Mouse (Mus musculus) liver, adult 2 months (tissue): Measurements from ENCODE around the gene Foxj1. TPM values are rescaled to one million over a fixed set of nuclear protein-coding genes. Genes with fewer than 3 reads are reported as not detected.

Source experiments
- DNase-seq: peaks from one replicate; pipeline ENCODE4 v3.0.0-alpha.2; 2011; ENCODE audit warnings: low read depth, low spot score; ENCODE audit errors: extremely low read depth
- H3K27ac ChIP-seq: fragments of 200-500 bp; replicated peaks from 2 replicates; pipeline ENCODE4 v1.5.1; 2012; ENCODE audit warnings: low read depth, mild to moderate bottlenecking, control low read depth, inconsistent platforms, low read length; ENCODE audit not compliant: insufficient read depth
- H3K27me3 ChIP-seq: fragments of 200-500 bp; 2 replicates; pipeline ENCODE4 v1.6.1; 2012; ENCODE audit warnings: mild to moderate bottlenecking, moderate library complexity, low read length, inconsistent platforms; ENCODE audit not compliant: control insufficient read depth, insufficient read depth
- H3K36me3 ChIP-seq: fragments of 200-500 bp; 2 replicates; pipeline ENCODE4 v1.6.1; 2012; ENCODE audit warnings: low read length, inconsistent platforms; ENCODE audit not compliant: control insufficient read depth, insufficient read depth
- H3K4me1 ChIP-seq: fragments of 200-500 bp; 2 replicates; pipeline ENCODE4 v1.6.1; 2011; ENCODE audit warnings: low read length; ENCODE audit not compliant: control insufficient read depth, insufficient read depth
- H3K4me3 ChIP-seq: fragments of 200-500 bp; 2 replicates; pipeline ENCODE4 v1.5.1; 2011; ENCODE audit warnings: low read depth, mild to moderate bottlenecking, control low read depth, low read length, moderate library complexity; ENCODE audit not compliant: insufficient read depth
- H3K79me2 ChIP-seq: fragments of 200-500 bp; 2 replicates; pipeline ENCODE4 v1.6.1; 2012; ENCODE audit warnings: inconsistent platforms, mild to moderate bottlenecking, low read length, moderate library complexity; ENCODE audit not compliant: control insufficient read depth, insufficient read depth
- H3K9ac ChIP-seq: fragments of 200-500 bp; 2 replicates; pipeline ENCODE4 v1.6.1; 2012; ENCODE audit warnings: low read depth, mild to moderate bottlenecking, control low read depth, inconsistent platforms, low read length
- CTCF ChIP-seq: fragments of 200-500 bp; IDR thresholded peaks from 2 replicates; pipeline ENCODE4 v1.5.1; 2011; ENCODE audit warnings: low read depth, low read length, control low read depth
- POLR2A ChIP-seq: fragments of 200-500 bp; IDR thresholded peaks from 2 replicates; pipeline ENCODE4 v1.6.1; 2011; ENCODE audit warnings: low read length, control low read depth; ENCODE audit not compliant: insufficient read depth; ENCODE audit errors: extremely low read depth
- WGBS: fragments of 180-500 bp; shearing (Covaris S2); methylation state at CpG from one replicate; pipeline ENCODE4 v1.1.7; 2018; 5-methylcytosine and 5-hydroxymethylcytosine counted together
- polyA plus RNA-seq: library from polyadenylated mRNA; depleted of rRNA; stranded (reverse); fragments of >200 nt; gene quantifications from 2 replicates; pipeline ENCODE4 v1.2.3, GENCODE M21; 2012
- total RNA-seq: library from RNA; depleted of rRNA; stranded (reverse); fragments of >200 nt; gene quantifications from 2 replicates; pipeline ENCODE4 v1.2.3, GENCODE M21; 2014

Gene Foxj1
- total and polyA plus RNA-seq, 2 experiments, result 0.09 to 0.21 TPM

DNA sequence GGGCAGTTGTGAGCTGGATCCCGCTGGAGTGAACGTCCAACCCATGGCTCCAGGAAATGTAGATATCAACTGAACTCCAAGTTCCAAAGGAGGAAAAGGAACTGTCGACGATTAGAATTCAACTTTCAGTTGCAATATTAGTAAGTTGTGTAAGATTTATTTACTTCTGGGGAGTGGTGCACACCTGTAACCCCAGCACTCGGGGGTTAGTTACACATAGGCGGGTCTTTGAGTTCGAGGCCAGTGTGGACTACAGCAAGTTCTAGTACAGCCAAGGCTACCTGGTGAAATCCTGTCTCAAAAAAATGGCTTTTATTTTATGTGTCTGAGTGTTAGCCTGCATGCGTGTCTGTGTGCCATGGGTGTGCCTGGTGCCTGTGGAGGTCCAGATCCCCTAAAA, 18.3 kb upstream of the Foxj1 start:
- 43% methylated on average over 8 of the region's 8 CpGs for WGBS

DNA sequence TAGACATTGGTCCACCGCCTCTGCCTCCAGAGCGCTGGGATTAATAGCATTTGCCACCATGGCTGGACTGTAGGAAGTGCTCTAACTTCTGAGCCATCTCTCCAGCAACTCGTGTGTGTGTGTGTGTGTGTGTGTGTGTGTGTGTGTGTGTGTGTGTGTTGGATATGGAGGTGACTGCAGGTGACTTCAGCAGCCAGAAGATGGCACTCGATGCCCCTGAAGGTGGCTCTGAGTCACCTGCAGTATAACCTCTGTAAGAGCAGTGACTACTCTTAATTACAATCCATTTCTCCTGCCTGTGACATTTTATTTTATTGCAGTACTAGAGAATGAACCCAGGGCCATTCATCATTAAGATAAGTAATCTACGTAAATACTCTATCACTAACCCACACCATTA, 16.1 kb upstream of the Foxj1 start:
- Histone ChIP-seq H3K4me3 (no peak overlapping the region), H3K27ac (no peak overlapping the region), H3K9ac (no peak overlapping the region), H3K36me3 (no peaks in the 10 kb centered on the region), H3K27me3 (no peaks in the 10 kb centered on the region), H3K4me1 (no peaks in the 10 kb centered on the region), H3K79me2 (no peaks in the 10 kb centered on the region)
- DNase-seq, result no peak
- 88% methylated on average over 5 of the region's 5 CpGs for WGBS
- TF ChIP-seq CTCF (no peak), POLR2A (no peak)

More for the DNA sequence above, 18.3 kb upstream of the Foxj1 start:
- Histone ChIP-seq H3K4me3 (no peak overlapping the region), H3K36me3 (no peaks in the 10 kb centered on the region), H3K9ac (no peak overlapping the region), H3K27ac (peak overlapping the region; percentile 33), H3K4me1 (no peaks in the 10 kb centered on the region), H3K27me3 (no peaks in the 10 kb centered on the region), H3K79me2 (no peaks in the 10 kb centered on the region)
- no peak for TF ChIP-seq CTCF
- TF ChIP-seq POLR2A, result no peak
- no peak for DNase-seq

DNA sequence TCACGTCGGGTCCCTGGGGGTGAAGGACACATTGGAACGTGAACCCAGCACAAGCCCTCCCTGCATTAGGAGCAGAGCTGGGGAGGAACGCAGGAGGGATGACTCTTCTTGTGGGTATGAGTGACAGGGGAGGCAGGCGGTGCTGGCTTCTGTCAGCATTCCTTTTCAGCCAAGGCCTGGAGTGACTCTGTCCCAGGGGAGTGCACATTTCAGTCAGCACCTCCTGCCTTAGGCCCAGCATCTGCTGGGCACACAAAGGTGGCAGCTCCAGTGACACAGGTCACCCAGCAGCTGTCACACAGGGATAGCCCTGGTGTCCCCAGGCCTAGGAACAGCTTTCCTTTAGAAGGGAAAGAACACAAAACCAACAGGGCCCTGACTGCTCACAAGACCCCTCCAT, 12.8 kb upstream of the Foxj1 start:
- no peak overlapping the region for H3K4me3 ChIP-seq
- no peak for DNase-seq
- H3K36me3 ChIP-seq, result no peaks in the 10 kb centered on the region
- TF ChIP-seq CTCF, result no peak
- TF ChIP-seq POLR2A, result no peak
- H3K4me1 ChIP-seq, result no peaks in the 10 kb centered on the region
- H3K79me2 ChIP-seq, result no peaks in the 10 kb centered on the region
- H3K27ac ChIP-seq, result no peak overlapping the region
- H3K27me3 ChIP-seq, result no peaks in the 10 kb centered on the region
- H3K9ac ChIP-seq, result no peak overlapping the region
- WGBS, result 88% methylated on average over 5 of the region's 5 CpGs

DNA sequence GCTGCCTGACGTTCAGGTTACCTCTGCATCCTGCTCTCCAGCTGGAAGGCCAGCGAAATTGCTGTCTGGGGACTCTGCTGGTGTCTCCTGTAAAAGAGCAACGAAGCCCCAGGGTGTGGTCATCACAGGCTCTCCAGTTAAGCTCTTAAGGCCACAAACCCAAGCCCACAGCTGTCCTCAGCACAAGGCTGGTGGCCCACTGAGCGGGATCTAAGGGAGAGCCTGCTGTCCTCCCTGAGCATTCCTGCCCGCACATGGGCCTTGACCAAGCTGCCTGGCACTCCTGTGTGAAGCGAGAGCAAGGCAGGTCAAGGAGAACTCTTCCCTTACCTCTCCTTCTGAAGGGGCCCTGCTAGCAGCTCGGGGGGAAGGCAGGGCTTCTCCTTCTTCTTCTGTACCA, 11.8 kb upstream of the Foxj1 start:
- no peak overlapping the region for H3K27ac ChIP-seq
- TF ChIP-seq POLR2A (no peak), CTCF (no peak)
- WGBS, result 91% methylated on average over 7 of the region's 7 CpGs

DNA sequence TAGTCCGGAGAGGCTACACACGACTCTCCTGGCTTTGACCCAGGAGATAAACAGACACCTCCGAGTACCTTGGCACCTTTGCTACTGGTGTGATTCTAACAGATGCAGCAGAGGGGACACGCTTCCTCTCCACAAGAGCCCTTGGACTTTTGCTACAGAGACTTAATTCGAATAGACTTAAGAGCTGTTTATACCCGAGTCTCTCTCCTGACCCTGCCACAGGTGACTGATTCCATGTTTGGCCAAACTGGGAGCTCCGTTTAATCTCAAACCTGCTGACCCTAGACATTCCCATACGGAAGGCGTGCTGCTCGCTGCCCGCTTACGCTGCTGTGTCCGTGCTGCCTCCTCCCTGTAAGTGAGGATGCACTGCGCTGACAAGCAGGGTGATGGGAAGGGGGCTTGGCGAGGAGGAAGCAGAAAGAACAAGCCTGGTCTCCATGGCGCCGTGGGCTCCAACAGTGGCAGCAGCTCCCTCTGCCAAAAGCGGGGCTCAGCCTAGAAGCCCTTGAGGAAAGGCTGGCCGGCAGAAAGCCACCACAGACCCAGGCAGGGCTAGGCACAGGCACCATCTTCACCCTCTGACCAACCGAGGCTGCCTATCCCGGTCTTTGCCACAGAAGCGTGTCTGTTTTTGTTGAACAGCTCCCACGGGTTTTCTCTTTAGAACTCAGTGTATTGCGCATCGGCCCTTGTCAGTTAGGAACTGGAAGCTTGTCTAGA, 7.0 kb upstream of the Foxj1 start:
- peak; percentile 51 for DNase-seq
- 66% methylated on average over 25 of the region's 25 CpGs for WGBS
- Histone ChIP-seq H3K79me2 (no peaks in the 10 kb centered on the region), H3K4me3 (no peak overlapping the region), H3K36me3 (no peaks in the 10 kb centered on the region), H3K27ac (no peak overlapping the region), H3K27me3 (no peaks in the 10 kb centered on the region), H3K4me1 (no peaks in the 10 kb centered on the region), H3K9ac (no peak overlapping the region)
- no peak for TF ChIP-seq CTCF
- no peak for TF ChIP-seq POLR2A

More for the DNA sequence above, 11.8 kb upstream of the Foxj1 start:
- Histone ChIP-seq H3K4me1 (no peaks in the 10 kb centered on the region), H3K79me2 (no peaks in the 10 kb centered on the region), H3K36me3 (no peaks in the 10 kb centered on the region), H3K27me3 (no peaks in the 10 kb centered on the region), H3K4me3 (no peak overlapping the region), H3K9ac (no peak overlapping the region)
- no peak for DNase-seq

DNA sequence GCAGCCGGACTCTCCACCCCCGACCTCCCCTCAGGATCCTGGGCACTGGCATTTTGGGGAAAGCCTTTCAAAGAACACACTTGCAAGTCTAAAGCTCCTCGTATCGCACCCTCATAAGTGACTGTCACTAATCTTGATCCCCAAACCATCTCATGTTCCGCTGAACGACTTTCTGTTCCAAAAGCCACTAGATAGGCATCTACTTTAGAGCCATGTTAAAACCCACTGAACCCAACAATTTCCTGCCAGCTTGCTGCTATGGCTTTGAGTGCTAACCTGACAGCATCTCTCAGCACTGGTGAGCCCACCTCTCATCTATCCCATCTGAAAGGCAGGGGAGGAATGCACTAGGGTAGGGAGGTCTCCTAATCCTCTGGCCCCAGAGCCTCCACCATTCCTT, 2.3 kb upstream of the Foxj1 start:
- Histone ChIP-seq H3K36me3 (no peaks in the 10 kb centered on the region), H3K79me2 (no peaks in the 10 kb centered on the region), H3K27me3 (0 out of 2 replicates have a peak, but pooled peaks cover 8% of the 10 kb centered on the region), H3K9ac (no peak overlapping the region), H3K4me3 (no peak overlapping the region), H3K27ac (no peak overlapping the region), H3K4me1 (no peaks in the 10 kb centered on the region)
- TF ChIP-seq CTCF (no peak), POLR2A (no peak)
- WGBS, result 65% methylated on average over 6 of the region's 6 CpGs
- no peak for DNase-seq
